Mouse (Mus musculus) lung, postnatal 0 days (tissue): ENCODE data around the gene Mup6.

Experiments used
- CTCF ChIP-seq: IDR thresholded peaks from 2 replicates; pipeline ENCODE4 v1.5.1; 2016; ENCODE audit warnings: antibody characterized with exemption, mild to moderate bottlenecking
- EP300 ChIP-seq: IDR thresholded peaks from 2 replicates; pipeline ENCODE4 v1.6.1; 2016; ENCODE audit warnings: antibody characterized with exemption, mild to moderate bottlenecking, control low read depth

DNA sequence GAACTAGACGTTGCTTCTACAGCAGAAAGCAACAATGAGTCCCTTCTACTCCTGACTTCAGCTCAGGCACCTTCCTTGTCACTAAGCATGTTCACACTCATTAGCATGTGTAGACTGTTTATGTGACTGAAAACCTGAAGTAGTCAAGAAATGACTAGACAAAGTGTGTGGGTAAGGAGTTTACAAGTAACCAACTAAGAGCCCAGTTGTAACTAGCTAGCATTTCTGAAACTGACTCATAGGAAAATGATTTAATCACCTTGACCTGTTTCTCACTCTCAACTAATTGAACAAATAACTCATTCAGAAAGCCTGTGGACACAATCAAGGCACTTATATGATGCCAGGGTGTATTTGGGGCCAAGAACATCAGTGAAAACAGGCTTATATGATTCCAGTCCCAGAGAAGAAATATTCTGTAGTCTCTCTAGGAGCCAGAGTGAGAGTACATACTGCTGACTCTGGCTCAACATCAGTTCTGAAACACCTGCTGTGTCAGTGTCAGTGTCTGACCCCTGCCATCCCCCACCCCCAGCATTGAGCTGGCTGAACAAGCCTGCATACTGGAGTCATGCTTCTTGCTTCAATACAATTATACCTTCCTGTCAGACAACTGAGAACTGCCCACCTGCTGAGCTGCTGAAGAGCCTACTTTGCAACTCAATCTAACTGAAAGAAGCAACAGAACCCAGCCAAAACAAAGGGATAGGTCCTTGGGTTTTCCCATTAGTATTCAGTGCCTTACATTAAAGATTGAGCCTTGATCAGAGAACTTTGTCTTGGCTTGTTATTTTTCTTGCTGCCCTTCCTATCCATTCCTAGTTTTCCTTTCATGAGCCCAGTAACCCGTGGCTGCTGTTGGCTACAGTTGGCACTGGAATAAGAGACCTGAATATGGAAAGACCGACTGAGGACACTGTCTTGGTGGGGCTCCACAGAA lies at the start of gene Mup6:
- TF ChIP-seq EP300 (no peak), CTCF (no peak)
